Mouse (Mus musculus) forebrain, embryonic 11.5 days (tissue): ENCODE results near the gene Slc25a10. TPM values are rescaled to one million over a fixed set of nuclear protein-coding genes. Genes with fewer than 3 reads are reported as not detected.
A peak's percentile ranks its signal among the peaks of the same experiment; 100 is the strongest.

Experiments used
- ATAC-seq: fragments of 200-750 bp; cut with Nextera tagmentation; replicated peaks from 2 replicates; pipeline ENCODE4 v1.8.0; 2017; ENCODE audit warnings: moderate TSS enrichment; ENCODE audit not compliant: low FRiP score
- DNase-seq: peaks from one replicate; pipeline ENCODE4 v3.0.0-alpha.2; 2017; ENCODE audit warnings: low spot score
- H3K27ac ChIP-seq: fragments of 300-500 bp; sonication (generic); 2 replicates; pipeline ENCODE4 v1.5.1; 2014; ENCODE audit warnings: low read depth, low read length
- H3K27me3 ChIP-seq: fragments of 300-500 bp; sonication (generic); 2 replicates; pipeline ENCODE4 v1.6.1; 2014; ENCODE audit warnings: mild to moderate bottlenecking, low read length, mixed read lengths; ENCODE audit not compliant: control insufficient read depth, insufficient read depth
- H3K36me3 ChIP-seq: fragments of 300-500 bp; sonication (generic); 2 replicates; pipeline ENCODE4 v1.6.1; 2014; ENCODE audit warnings: mild to moderate bottlenecking, low read length, moderate library complexity, mixed read lengths; ENCODE audit not compliant: control insufficient read depth, insufficient read depth
- H3K4me1 ChIP-seq: fragments of 300-500 bp; sonication (generic); replicated peaks from 2 replicates; pipeline ENCODE4 v1.6.1; 2014; ENCODE audit warnings: low read length, mixed read lengths; ENCODE audit not compliant: control insufficient read depth, insufficient read depth
- H3K4me2 ChIP-seq: fragments of 300-500 bp; sonication (generic); 2 replicates; pipeline ENCODE4 v1.6.1; 2014; ENCODE audit warnings: low read depth, mild to moderate bottlenecking, low read length, moderate library complexity, mixed read lengths; ENCODE audit not compliant: severe bottlenecking
- H3K4me3 ChIP-seq: fragments of 300-500 bp; sonication (generic); 2 replicates; pipeline ENCODE4 v1.5.1; 2014; ENCODE audit warnings: low read depth, low read length
- H3K9ac ChIP-seq: fragments of 300-500 bp; sonication (generic); 2 replicates; pipeline ENCODE4 v1.6.1; 2014; ENCODE audit warnings: low read length
- H3K9me3 ChIP-seq: fragments of 300-500 bp; sonication (generic); 2 replicates; pipeline ENCODE4 v1.6.1; 2016; ENCODE audit warnings: low read length, mixed read lengths; ENCODE audit not compliant: control insufficient read depth
- WGBS: fragments of 180-500 bp; shearing (Covaris S2); extraction: QIAGEN DNeasy Blood & Tissue Kit; methylation state at CpG from one replicate; pipeline ENCODE4 v1.1.7; 2014; 5-methylcytosine and 5-hydroxymethylcytosine counted together
- polyA plus RNA-seq: library from polyadenylated mRNA; unstranded; fragments of >200 nt; fragmentation: Nextera tagmentation; extraction: Ambion mirVana; gene quantifications from 2 replicates; pipeline ENCODE4 v1.2.1, GENCODE M21; 2014

The Slc25a10 gene
- polyA plus RNA-seq, 1 experiment from 2014 or later = 50.9 TPM

GRCm38 (mm10) chr11:120545964-120546363 is 54.3 kb downstream of the Slc25a10 start:
- H3K36me3 ChIP-seq = peaks cover 11% of the 10 kb centered on the region; the same call in 1 of the 2 replicates
- H3K27ac ChIP-seq = no peak overlapping the region
- H3K4me3 ChIP-seq = no peak overlapping the region
- no peak overlapping the region for H3K4me2 ChIP-seq
- DNase-seq = no peak
- H3K9me3 ChIP-seq = no peaks in the 10 kb centered on the region
- no peaks in the 10 kb centered on the region for H3K27me3 ChIP-seq
- 96% methylated on average over 3 of the region's 3 CpGs for WGBS
- ATAC-seq = no peak
- no peak overlapping the region for H3K9ac ChIP-seq
- peaks cover 3% of the 10 kb centered on the region; the same call in 1 of the 2 replicates for H3K4me1 ChIP-seq

- H3K4me2 ChIP-seq = no peak overlapping the region
- peaks cover 11% of the 10 kb centered on the region; the same call in 1 of the 2 replicates for H3K36me3 ChIP-seq
Measured at GRCm38 (mm10) chr11:120547469-120547868, 55.8 kb downstream of the Slc25a10 start.

GRCm38 (mm10) chr11:120548214-120548613 is 56.6 kb downstream of the Slc25a10 start:
- no peak overlapping the region for H3K27ac ChIP-seq
- ATAC-seq (no peak), DNase-seq (no peak)
- H3K27me3 ChIP-seq = no peaks in the 10 kb centered on the region
- no peaks in the 10 kb centered on the region for H3K9me3 ChIP-seq
- H3K9ac ChIP-seq = peak overlapping the region; percentile 82; the same call in 1 of the 2 replicates
- H3K36me3 ChIP-seq = peaks cover 7% of the 10 kb centered on the region; the same call in 1 of the 2 replicates
- H3K4me2 ChIP-seq = peak overlapping the region; percentile 72; the same call in 1 of the 2 replicates
- WGBS = 95% methylated on average over 3 of the region's 3 CpGs
- H3K4me3 ChIP-seq = peak overlapping the region; percentile 86; the same call in 1 of the 2 replicates
- H3K4me1 ChIP-seq = peaks cover 3% of the 10 kb centered on the region; the same call in 1 of the 2 replicates

More at GRCm38 (mm10) chr11:120547469-120547868, 55.8 kb downstream of the Slc25a10 start:
- Histone ChIP-seq H3K4me1 (peaks cover 3% of the 10 kb centered on the region; the same call in 1 of the 2 replicates), H3K9ac (no peak overlapping the region), H3K27me3 (no peaks in the 10 kb centered on the region), H3K27ac (no peak overlapping the region), H3K4me3 (no peak overlapping the region), H3K9me3 (no peaks in the 10 kb centered on the region)
- WGBS = 77% methylated on average over 2 of the region's 2 CpGs
- ATAC-seq (no peak), DNase-seq (no peak)

- ATAC-seq = no peak
- Histone ChIP-seq H3K36me3 (peaks cover 2% of the 10 kb centered on the region; the same call in 1 of the 2 replicates), H3K4me1 (peaks cover 3% of the 10 kb centered on the region; the same call in 1 of the 2 replicates), H3K27me3 (no peaks in the 10 kb centered on the region), H3K4me3 (peak overlapping the region; percentile 86), H3K9me3 (no peaks in the 10 kb centered on the region), H3K9ac (peak overlapping the region; percentile 82), H3K4me2 (peak overlapping the region; percentile 72), H3K27ac (peak overlapping the region; percentile 58)
- no peak for DNase-seq
- WGBS = 32% methylated on average over 7 of the region's 7 CpGs
Measured at GRCm38 (mm10) chr11:120548786-120549167, 57.1 kb downstream of the Slc25a10 start.

Other genes with a start within 250 kb of the Slc25a10 start
- 2,808 and 3,088 TPM in 2 replicates for gene Actg1, start 143.3 kb upstream of the Slc25a10 start, polyA plus RNA-seq
- gene Fscn2, start 130.3 kb upstream of the Slc25a10 start, polyA plus RNA-seq = 1.0 TPM in 1 of 2 replicates, not detected in the other
- 33.8 and 39.8 TPM in 2 replicates for gene Faap100, start 113.1 kb upstream of the Slc25a10 start, polyA plus RNA-seq
- 52.4 and 56.4 TPM in 2 replicates for gene Nploc4, start 54.1 kb upstream of the Slc25a10 start, polyA plus RNA-seq
- gene Tspan10, start 49.2 kb upstream of the Slc25a10 start, polyA plus RNA-seq = 0.19 TPM in 1 of 2 replicates, not detected in the other
- 0.21 and 0.59 TPM in 2 replicates for gene Pde6g, start 38.3 kb upstream of the Slc25a10 start, polyA plus RNA-seq
- 11.3 and 11.6 TPM in 2 replicates for gene Oxld1, start 33.8 kb upstream of the Slc25a10 start, polyA plus RNA-seq
- gene Ccdc137, start 33.7 kb upstream of the Slc25a10 start, polyA plus RNA-seq = 30.3 and 33.8 TPM in 2 replicates
- gene Arl16, start 24.2 kb upstream of the Slc25a10 start, polyA plus RNA-seq = 50.1 and 54.2 TPM in 2 replicates
- gene Mrpl12, start 7.2 kb upstream of the Slc25a10 start, polyA plus RNA-seq = 152 and 160 TPM in 2 replicates
- 0.35 TPM in 1 of 2 replicates, not detected in the other for gene Gcgr, start 38.9 kb downstream of the Slc25a10 start, polyA plus RNA-seq
- 213 and 247 TPM in 2 replicates for gene Mcrip1, start 57.9 kb downstream of the Slc25a10 start, polyA plus RNA-seq
- gene Ppp1r27, start 59.3 kb downstream of the Slc25a10 start, polyA plus RNA-seq = not detected in 2 replicates
- gene P4hb, start 81.4 kb downstream of the Slc25a10 start, polyA plus RNA-seq = 439 and 476 TPM in 2 replicates
- 621 and 667 TPM in 2 replicates for gene Arhgdia, start 89.8 kb downstream of the Slc25a10 start, polyA plus RNA-seq
- gene Alyref, start 106.5 kb downstream of the Slc25a10 start, polyA plus RNA-seq = 808 and 816 TPM in 2 replicates
- gene Anapc11, start 106.6 kb downstream of the Slc25a10 start, polyA plus RNA-seq = 200 and 217 TPM in 2 replicates
- not detected in 2 replicates for gene Npb, start 116.6 kb downstream of the Slc25a10 start, polyA plus RNA-seq
- gene Pcyt2, start 126.1 kb downstream of the Slc25a10 start, polyA plus RNA-seq = 126 and 134 TPM in 2 replicates
- gene Sirt7, start 133.4 kb downstream of the Slc25a10 start, polyA plus RNA-seq = 37.8 and 41.1 TPM in 2 replicates
- gene Mafg, start 141.8 kb downstream of the Slc25a10 start, polyA plus RNA-seq = 25.5 and 26.4 TPM in 2 replicates
- 33.7 and 36.9 TPM in 2 replicates for gene Pycr1, start 151.9 kb downstream of the Slc25a10 start, polyA plus RNA-seq
- 0.51 TPM in 1 of 2 replicates, not detected in the other for gene Myadml2, start 156.3 kb downstream of the Slc25a10 start, polyA plus RNA-seq
- gene Notum, start 169.3 kb downstream of the Slc25a10 start, polyA plus RNA-seq = 0.61 and 1.3 TPM in 2 replicates
- 129 and 133 TPM in 2 replicates for gene Aspscr1, start 181.1 kb downstream of the Slc25a10 start, polyA plus RNA-seq
- gene Cenpx, start 221.9 kb downstream of the Slc25a10 start, polyA plus RNA-seq = 121 and 130 TPM in 2 replicates
- 53.3 and 54.4 TPM in 2 replicates for gene Lrrc45, start 222.1 kb downstream of the Slc25a10 start, polyA plus RNA-seq
- gene Rac3, start 229.6 kb downstream of the Slc25a10 start, polyA plus RNA-seq = 7.5 and 10.6 TPM in 2 replicates
- gene Dcxr, start 235.4 kb downstream of the Slc25a10 start, polyA plus RNA-seq = 10.8 and 11.8 TPM in 2 replicates
- 1.8 TPM in 1 of 2 replicates, not detected in the other for gene Cbr2, start 240.3 kb downstream of the Slc25a10 start, polyA plus RNA-seq